Mouse (Mus musculus): Measurements from ENCODE around the gene Dcst1. TPM values are rescaled to one million over a fixed set of nuclear protein-coding genes. Genes with fewer than 3 reads are reported as not detected.

Dcst1 gene
- total RNA-seq, 2 experiments from 2014 or later = 0.59 TPM; not detected in 1

GRCm38 (mm10) chr3:89315930-89316831, 48.9 kb downstream of the Dcst1 start:
- peak in 1 of 2 experiments; percentile 35 for DNase-seq (ENCODE audit: low spot score in 2 of 2)

DNA sequence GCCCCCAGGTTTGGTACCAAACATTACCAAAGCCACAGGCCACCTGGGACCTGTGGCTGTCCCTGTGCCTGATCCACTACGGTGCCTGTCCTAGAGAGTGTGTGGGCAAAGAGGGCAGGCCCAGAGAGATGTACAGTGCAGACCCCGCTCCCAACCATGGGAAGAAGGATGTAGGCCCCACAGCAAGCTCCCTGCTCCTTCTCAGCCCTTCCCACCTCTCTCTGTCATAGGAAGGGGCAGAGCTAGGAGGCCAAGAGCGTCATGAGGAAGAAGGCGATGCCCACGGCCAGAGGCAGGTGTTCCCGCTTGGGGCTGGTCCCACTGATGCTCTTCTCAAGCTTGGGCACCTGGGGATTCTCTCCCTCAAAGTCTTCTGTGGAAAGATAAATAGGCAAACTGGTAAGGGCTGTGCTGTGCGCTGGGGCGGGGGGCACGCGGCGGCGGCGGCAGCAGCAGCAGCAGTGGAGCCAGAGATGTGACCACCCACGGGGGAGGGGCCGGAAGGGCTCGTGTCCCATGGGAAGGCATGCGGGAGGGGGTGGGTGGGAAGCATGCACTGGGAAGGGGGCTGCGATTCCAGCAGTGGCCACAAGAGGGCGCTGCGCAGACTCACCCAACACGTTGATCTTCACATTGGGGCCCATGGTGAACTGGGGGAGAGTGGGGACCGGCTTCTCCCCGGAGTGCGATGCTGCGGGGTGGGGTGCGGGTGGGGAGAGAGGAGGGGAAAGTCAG, 49.7 kb downstream of the Dcst1 start:
- DNase-seq (ENCODE audit: low spot score in 2 of 2) = peak; percentile 91 to 92

DNA sequence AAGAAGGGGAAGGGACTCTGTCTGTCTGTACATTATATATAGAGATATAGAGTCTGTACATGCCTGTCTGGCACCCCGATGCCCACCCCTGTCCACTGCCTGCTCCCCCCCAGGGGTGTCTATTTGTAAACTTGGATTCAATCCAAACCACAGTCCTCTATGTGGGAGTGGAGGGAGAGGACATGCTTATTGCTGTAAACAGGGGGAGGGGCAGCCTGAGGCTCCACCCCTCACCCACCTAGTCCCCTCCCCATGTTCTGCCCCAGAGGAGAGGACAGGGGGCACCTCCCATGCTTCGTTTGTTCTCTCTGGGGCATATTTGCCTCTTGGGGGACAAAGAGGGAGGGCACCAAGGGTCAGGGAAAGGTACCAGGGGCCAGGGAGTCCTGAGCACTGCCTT, 50.3 kb downstream of the Dcst1 start:
- no peak for DNase-seq (ENCODE audit: low spot score in 2 of 2)

DNA sequence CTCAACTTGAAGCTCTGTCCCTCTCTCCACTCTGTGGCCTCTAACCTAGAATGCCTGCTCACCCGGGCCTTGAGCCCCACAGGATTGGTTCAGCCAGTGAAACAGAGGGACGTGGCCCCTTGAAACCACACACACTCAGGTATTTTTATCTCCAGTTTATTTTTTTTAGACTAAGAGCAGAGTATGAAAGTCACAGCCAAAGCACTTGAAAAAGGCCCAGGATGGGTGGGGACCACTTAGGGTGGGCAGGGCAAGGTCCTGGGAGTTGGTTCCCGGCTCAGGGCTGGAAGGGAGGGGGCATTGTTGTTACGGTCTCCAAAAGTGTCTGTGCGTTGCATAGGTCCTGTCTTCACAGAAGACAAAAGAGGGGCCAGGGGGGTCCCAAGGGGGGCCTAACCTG, 50.7 kb downstream of the Dcst1 start:
- DNase-seq (ENCODE audit: low spot score in 2 of 2) = no peak

- DNase-seq (ENCODE audit: low spot score in 2 of 2) = peak; percentile 68 to 71
Observed at GRCm38 (mm10) chr3:89308089-89308488, 57.0 kb downstream of the Dcst1 start.

GRCm38 (mm10) chr3:89305551-89306325, 59.3 kb downstream of the Dcst1 start:
- DNase-seq (ENCODE audit: low spot score in 2 of 2) = no peak

- DNase-seq (ENCODE audit: low spot score in 2 of 2) = no peak
Observed at GRCm38 (mm10) chr3:89305105-89305504, 59.9 kb downstream of the Dcst1 start.

GRCm38 (mm10) chr3:89304440-89304839, 60.6 kb downstream of the Dcst1 start:
- DNase-seq (ENCODE audit: low spot score in 2 of 2) = no peak

GRCm38 (mm10) chr3:89300514-89300913, 64.5 kb downstream of the Dcst1 start:
- no peak for DNase-seq (ENCODE audit: low spot score in 2 of 2)

Other genes starting within 250 kb of the Dcst1 start
- gene Pklr, start 229.1 kb downstream of the Dcst1 start, total RNA-seq (2021) = under 1 TPM; 0.22 to 0.48 TPM
- gene Hcn3, start 205.1 kb downstream of the Dcst1 start, total RNA-seq (2021) = 10 to 100 TPM; 30.9 to 35.1 TPM
- gene Clk2, start 200.5 kb downstream of the Dcst1 start, total RNA-seq (2021) = 10 to 100 TPM; 52.0 to 55.9 TPM
- 10 to 100 TPM; 79.4 to 79.6 TPM for gene Scamp3, start 187.8 kb downstream of the Dcst1 start, total RNA-seq (2021)
- 10 to 100 TPM; 65.8 to 69.5 TPM for gene Fam189b, start 182.1 kb downstream of the Dcst1 start, total RNA-seq (2021)
- 10 to 100 TPM; 57.9 to 58.7 TPM for gene Gba, start 162.3 kb downstream of the Dcst1 start, total RNA-seq (2021)
- gene Thbs3, start 150.1 kb downstream of the Dcst1 start, total RNA-seq (2021) = 10 to 100 TPM; 45.2 to 48.4 TPM
- gene Mtx1, start 138.2 kb downstream of the Dcst1 start, total RNA-seq (2021) = 100 to 1,000 TPM in 1 of 2 experiments, 10 to 100 TPM in 1; 92.8 to 109 TPM
- under 1 TPM; 0.66 to 0.89 TPM for gene Muc1, start 136.2 kb downstream of the Dcst1 start, total RNA-seq (2021)
- 10 to 100 TPM; 72.8 to 95.1 TPM for gene Krtcap2, start 119.3 kb downstream of the Dcst1 start, total RNA-seq (2021)
- gene Trim46, start 118.9 kb downstream of the Dcst1 start, total RNA-seq (2021) = 100 to 1,000 TPM; 101 to 112 TPM
- 10 to 100 TPM; 53.3 to 66.3 TPM for gene Dpm3, start 105.9 kb downstream of the Dcst1 start, total RNA-seq (2021)
- gene Slc50a1, start 94.7 kb downstream of the Dcst1 start, total RNA-seq (2021) = 10 to 100 TPM; 27.6 to 29.8 TPM
- 1 to 10 TPM; 6.4 to 7.2 TPM for gene Efna1, start 84.1 kb downstream of the Dcst1 start, total RNA-seq (2021)
- gene Efna3, start 42.3 kb downstream of the Dcst1 start, total RNA-seq (2021) = 10 to 100 TPM; 59.9 to 63.1 TPM
- 1 to 10 TPM; 2.7 to 3.4 TPM for gene Efna4, start 27.2 kb downstream of the Dcst1 start, total RNA-seq (2021)
- gene Adam15, start 15.3 kb downstream of the Dcst1 start, total RNA-seq (2021) = 100 to 1,000 TPM; 102 to 105 TPM
- gene Dcst2, start 3.3 kb downstream of the Dcst1 start, total RNA-seq (2021) = under 1 TPM; 0.51 to 0.71 TPM
- gene Zbtb7b, start 29.5 kb upstream of the Dcst1 start, total RNA-seq (2021) = 1 to 10 TPM; 6.6 to 8.7 TPM
- gene Lenep, start 37.5 kb upstream of the Dcst1 start, total RNA-seq (2021) = 1 to 10 TPM in 1 of 2 experiments, not detected in 1; 3.5 TPM
- gene Flad1, start 46.6 kb upstream of the Dcst1 start, total RNA-seq (2021) = 10 to 100 TPM; 28.8 to 33.6 TPM
- gene Cks1b, start 53.1 kb upstream of the Dcst1 start, total RNA-seq (2021) = 10 to 100 TPM in 1 of 2 experiments, 1 to 10 TPM in 1; 9.8 to 10.9 TPM
- 10 to 100 TPM; 14.7 to 15.1 TPM for gene Shc1, start 53.2 kb upstream of the Dcst1 start, total RNA-seq (2021)
- gene Pygo2, start 65.0 kb upstream of the Dcst1 start, total RNA-seq (2021) = 10 to 100 TPM; 48.5 to 52.3 TPM
- gene Pbxip1, start 71.5 kb upstream of the Dcst1 start, total RNA-seq (2021) = 10 to 100 TPM; 43.3 to 45.2 TPM
- 10 to 100 TPM; 44.0 to 46.9 TPM for gene Pmvk, start 89.3 kb upstream of the Dcst1 start, total RNA-seq (2021)
- 10 to 100 TPM; 28.5 to 30.3 TPM for gene Kcnn3, start 154.9 kb upstream of the Dcst1 start, total RNA-seq (2021)